In genomic region chr6:5802840-5803491, GRCm38 (mm10) we compare ENCODE assay signal across 9 mouse cellular contexts.
DNase-seq lines count a peak whose midpoint lies in the region; ATAC-seq and TF ChIP-seq lines count a peak whose summit lies in the region.
"Had no signal": no experiment of that assay in that cellular context is flagged by ENCODE, and none has a peak within 500 bp of the region (broad histone marks: within the 10 kb centered on the region; RNA-seq: fewer than 3 reads in every experiment).

No protein-coding gene starts in this region.

- H3K9me3 ChIP-seq in kidney, postnatal 0 days (replicated peaks; ENCODE audit: low read length) = no peaks in the 10 kb centered on the region
- H3K9me3 ChIP-seq: hindbrain, embryonic 12.5 days had no signal

- no peak overlapping the region for H3K4me3 ChIP-seq in kidney, postnatal 0 days (replicated peaks; ENCODE audit: low read depth, low read length)
- H3K4me3 ChIP-seq: hindbrain, embryonic 12.5 days had no signal

- no peak for TF ChIP-seq POLR2A in brain, embryonic 14.5 days (IDR thresholded peaks at IDR 0.05; ENCODE audit: borderline replicate concordance, extremely low read depth, insufficient read depth, insufficient read length, poor library complexity, severe bottlenecking)

- H3K9ac ChIP-seq in kidney, postnatal 0 days (ENCODE audit: low read depth, low read length) = no peak overlapping the region
- H3K9ac ChIP-seq: hindbrain, embryonic 12.5 days had no signal

- 46% methylated on average over 11 of the region's 11 CpGs for WGBS in kidney, postnatal 0 days

- no peak for TF ChIP-seq CTCF in kidney, postnatal 0 days (IDR thresholded peaks at IDR 0.05; ENCODE audit: low read depth)
- TF ChIP-seq CTCF in brain, embryonic 14.5 days (IDR thresholded peaks at IDR 0.05; ENCODE audit: borderline replicate concordance, extremely low read depth, insufficient read depth, insufficient read length) = no peak

- no peaks in the 10 kb centered on the region for H3K36me3 ChIP-seq in kidney, postnatal 0 days (ENCODE audit: insufficient read depth, low read length)
- H3K36me3 ChIP-seq: hindbrain, embryonic 12.5 days had no signal

- no peak overlapping the region for H3K4me2 ChIP-seq in kidney, postnatal 0 days (ENCODE audit: low read length)
- H3K4me2 ChIP-seq: hindbrain, embryonic 12.5 days had no signal

- no peaks in the 10 kb centered on the region for H3K27me3 ChIP-seq in kidney, postnatal 0 days (ENCODE audit: insufficient read depth, low read length)
- H3K27me3 ChIP-seq: hindbrain, embryonic 12.5 days had no signal

- peak; percentile 90 for DNase-seq in kidney, postnatal 0 days (ENCODE audit: low spot score)
- DNase-seq in kidney, adult 11 months = no peak
- peak; percentile 23 for DNase-seq in brain, embryonic 14.5 days (ENCODE audit: low read depth)
- DNase-seq in cerebellum, adult 18-20 months = peak; percentile 48 to 56
- DNase-seq in heart, postnatal 4 days = peak; percentile 53
- DNase-seq in right cerebral cortex, postnatal 36 days (ENCODE audit: low spot score in 2 of 2) = no peak
- DNase-seq: thymus, postnatal 36 days had no signal

- peak; percentile 50; the same call in 1 of the 2 replicates for ATAC-seq in kidney, postnatal 0 days (replicated peaks; ENCODE audit: low FRiP score, low read depth)
- ATAC-seq in monocyte, adult 5-6 weeks (replicated peaks; ENCODE audit: insufficient number of reproducible peaks, low FRiP score, low TSS enrichment, poor library complexity, severe bottlenecking) = no peak

- no peaks in the 10 kb centered on the region for H3K4me1 ChIP-seq in kidney, postnatal 0 days (replicated peaks; ENCODE audit: insufficient read depth, low read length)
- H3K4me1 ChIP-seq: hindbrain, embryonic 12.5 days had no signal

- H3K27ac ChIP-seq in kidney, postnatal 0 days = no peak overlapping the region
- H3K27ac ChIP-seq: hindbrain, embryonic 12.5 days had no signal

Comparison
In these comparisons a context has a peak if more than half of its experiments do, and no peak if none do; other contexts are left out.
1. DNase-seq: peak in kidney, postnatal 0 days (single experiment), brain, embryonic 14.5 days (single experiment), cerebellum, adult 18-20 months (2 of 2) and heart, postnatal 4 days (single experiment); none in kidney, adult 11 months (single experiment) and right cerebral cortex, postnatal 36 days (0 of 2).